In genomic region chr19:6400096-6401086, GRCm38 (mm10) we compare ENCODE assay signal across 8 mouse cellular contexts. TPM values are rescaled to one million over a fixed set of nuclear protein-coding genes. Genes with fewer than 3 reads are reported as not detected.
DNase-seq lines count a peak whose midpoint lies in the region; ATAC-seq and TF ChIP-seq lines count a peak whose summit lies in the region.

No protein-coding gene starts in this region.

- H3K79me2 ChIP-seq in C2C12 (ENCODE audit: control insufficient read depth, insufficient read depth), result no peaks in the 10 kb centered on the region

- peaks cover 49% of the 10 kb centered on the region for H3K4me1 ChIP-seq in forebrain, embryonic 12.5 days
- H3K4me1 ChIP-seq in kidney, embryonic 15.5 days, result peaks cover 66% of the 10 kb centered on the region
- H3K4me1 ChIP-seq in midbrain, embryonic 13.5 days (replicated peaks), result peaks cover 48% of the 10 kb centered on the region

- H3K27ac ChIP-seq in forebrain, embryonic 12.5 days, result no peak overlapping the region
- H3K27ac ChIP-seq in kidney, embryonic 15.5 days, result peak overlapping the region; percentile 80
- no peak overlapping the region for H3K27ac ChIP-seq in midbrain, embryonic 13.5 days

- peak overlapping the region; percentile 77 for H3K9ac ChIP-seq in forebrain, embryonic 12.5 days
- H3K9ac ChIP-seq in kidney, embryonic 15.5 days, result peak overlapping the region; percentile 48
- H3K9ac ChIP-seq in midbrain, embryonic 13.5 days (replicated peaks), result peak overlapping the region; percentile 77

- WGBS in forebrain, embryonic 12.5 days, result 4% methylated on average over 29 of the region's 29 CpGs
- WGBS in kidney, embryonic 15.5 days, result 1% methylated on average over 29 of the region's 29 CpGs
- 3% methylated on average over 29 of the region's 29 CpGs for WGBS in midbrain, embryonic 13.5 days

- no peaks in the 10 kb centered on the region for H3K36me3 ChIP-seq in C2C12 (ENCODE audit: control insufficient read depth, insufficient read depth)
- no peaks in the 10 kb centered on the region for H3K36me3 ChIP-seq in forebrain, embryonic 12.5 days (replicated peaks)
- H3K36me3 ChIP-seq in kidney, embryonic 15.5 days, result no peaks in the 10 kb centered on the region
- no peaks in the 10 kb centered on the region for H3K36me3 ChIP-seq in midbrain, embryonic 13.5 days

- ATAC-seq in forebrain, embryonic 12.5 days (ENCODE audit: low FRiP score), result no peak
- ATAC-seq in kidney, embryonic 15.5 days (replicated peaks; ENCODE audit: low FRiP score), result peak; percentile 3; the same call in 1 of the 2 replicates
- no peak; the same call in 1 of the 2 replicates for ATAC-seq in midbrain, embryonic 13.5 days
- no peak for ATAC-seq in erythroid progenitor cell, adult 5-6 weeks (replicated peaks; ENCODE audit: low FRiP score, poor library complexity, severe bottlenecking)

- H3K4me3 ChIP-seq in C2C12 (ENCODE audit: insufficient read depth, poor library complexity, severe bottlenecking), result no peak overlapping the region
- H3K4me3 ChIP-seq in forebrain, embryonic 12.5 days (replicated peaks), result peak overlapping the region; percentile 72
- peak overlapping the region; percentile 54 for H3K4me3 ChIP-seq in kidney, embryonic 15.5 days (replicated peaks)
- H3K4me3 ChIP-seq in midbrain, embryonic 13.5 days (replicated peaks), result peak overlapping the region; percentile 60

- no peaks in the 10 kb centered on the region for H3K79me3 ChIP-seq in C2C12 (ENCODE audit: low read depth)

- peak; percentile 48 for DNase-seq in adrenal gland, postnatal 14 days
- DNase-seq in adrenal gland, adult 18-20 months (ENCODE audit: low spot score in 2 of 2), result no peak
- DNase-seq in thymus, postnatal 4 days, result peak; percentile 82

- TF ChIP-seq CTCF in C2C12 (IDR thresholded peaks at IDR 0.05; ENCODE audit: control insufficient read depth, insufficient read depth, insufficient read length), result no peak

- peak overlapping the region; percentile 100 for H3K4me2 ChIP-seq in forebrain, embryonic 12.5 days
- peak overlapping the region; percentile 91 for H3K4me2 ChIP-seq in kidney, embryonic 15.5 days
- peak overlapping the region; percentile 97 for H3K4me2 ChIP-seq in midbrain, embryonic 13.5 days (replicated peaks)

- H3K27me3 ChIP-seq in C2C12 (ENCODE audit: control insufficient read depth, insufficient read depth, insufficient read length), result peaks cover 39% of the 10 kb centered on the region
- H3K27me3 ChIP-seq in forebrain, embryonic 12.5 days, result peaks cover 64% of the 10 kb centered on the region
- peaks cover 27% of the 10 kb centered on the region for H3K27me3 ChIP-seq in kidney, embryonic 15.5 days
- H3K27me3 ChIP-seq in midbrain, embryonic 13.5 days, result peaks cover 40% of the 10 kb centered on the region

- H3K9me3 ChIP-seq in forebrain, embryonic 12.5 days, result no peaks in the 10 kb centered on the region
- H3K9me3 ChIP-seq in kidney, embryonic 15.5 days (replicated peaks), result no peaks in the 10 kb centered on the region
- no peaks in the 10 kb centered on the region for H3K9me3 ChIP-seq in midbrain, embryonic 13.5 days

- H3ac ChIP-seq in C2C12 (ENCODE audit: control insufficient read depth, insufficient read length, low read depth), result peak overlapping the region; percentile 6

TF ChIP-seq in C2C12, 6 proteins besides CTCF, POLR2A, EP300 and RAD21:
- TF ChIP-seq CEBPB (IDR thresholded peaks at IDR 0.05; ENCODE audit: low read depth) (no peak), USF1 (IDR thresholded peaks at IDR 0.05; ENCODE audit: low read depth) (no peak), MYOG (IDR thresholded peaks at IDR 0.05; ENCODE audit: control insufficient read depth, extremely low read depth, insufficient read length) (no peak), MYOD1 (IDR thresholded peaks at IDR 0.05; ENCODE audit: control insufficient read depth, insufficient read length, low read depth) (no peak), MAX (IDR thresholded peaks at IDR 0.05) (no peak), FOSL1 (IDR thresholded peaks at IDR 0.05; ENCODE audit: insufficient read depth, low read length, poor library complexity, severe bottlenecking) (no peak)

RNA-seq across cellular contexts. Expression of gene Rasgrp2, which starts 1.3 kb away (rescaled TPM):
- 51.5 and 82.7 TPM in 2 replicates for total RNA-seq in adrenal gland, postnatal 14 days (2021)
- 10 to 100 TPM; 38.0 to 44.8 TPM for total RNA-seq in adrenal gland, adult 18-20 months (2021)
- polyA plus RNA-seq in C2C12 (2012; fragmentation: generic; extraction: Trizol), result 0.71 TPM
- 13.1 and 15.1 TPM in 2 replicates for polyA plus RNA-seq in forebrain, embryonic 12.5 days (2016; fragmentation: Nextera tagmentation; extraction: Ambion mirVana)
- 89.5 and 97.6 TPM in 2 replicates for polyA plus RNA-seq in kidney, embryonic 15.5 days (2015; fragmentation: Nextera tagmentation; extraction: Ambion mirVana)
- 28.5 and 29.6 TPM in 2 replicates for polyA plus RNA-seq in midbrain, embryonic 13.5 days (2015; fragmentation: Nextera tagmentation; extraction: Ambion mirVana)
- total RNA-seq in erythroid progenitor cell, adult 5-6 weeks (2015; ENCODE audit: low replicate concordance), result 42.3 and 47.2 TPM in 2 replicates
- total RNA-seq in erythroid progenitor cell, adult 5-6 weeks (2017; ENCODE audit: low replicate concordance), result 29.9 and 37.7 TPM in 2 replicates

RNA-seq across cellular contexts. Expression of gene Pygm, which starts 16.2 kb away (rescaled TPM):
- 64.2 and 85.7 TPM in 2 replicates for total RNA-seq in adrenal gland, postnatal 14 days (2021)
- total RNA-seq in adrenal gland, adult 18-20 months (2021), result 10 to 100 TPM; 55.0 to 65.0 TPM
- 1.2 TPM for polyA plus RNA-seq in C2C12 (2012; fragmentation: generic; extraction: Trizol)
- polyA plus RNA-seq in forebrain, embryonic 12.5 days (2016; fragmentation: Nextera tagmentation; extraction: Ambion mirVana), result 0.78 and 1.5 TPM in 2 replicates
- polyA plus RNA-seq in kidney, embryonic 15.5 days (2015; fragmentation: Nextera tagmentation; extraction: Ambion mirVana), result 28.2 and 30.4 TPM in 2 replicates
- polyA plus RNA-seq in midbrain, embryonic 13.5 days (2015; fragmentation: Nextera tagmentation; extraction: Ambion mirVana), result 1.9 and 2.2 TPM in 2 replicates
- total RNA-seq in erythroid progenitor cell, adult 5-6 weeks (2015; ENCODE audit: low replicate concordance), result 2.2 and 4.6 TPM in 2 replicates
- total RNA-seq in erythroid progenitor cell, adult 5-6 weeks (2017; ENCODE audit: low replicate concordance), result 0.64 and 2.6 TPM in 2 replicates

RNA-seq across cellular contexts. Expression of gene Nrxn2, which starts 18.1 kb away (rescaled TPM):
- 7.8 and 9.3 TPM in 2 replicates for total RNA-seq in adrenal gland, postnatal 14 days (2021)
- 1 to 10 TPM; 6.8 to 7.4 TPM for total RNA-seq in adrenal gland, adult 18-20 months (2021)
- polyA plus RNA-seq in C2C12 (2012; fragmentation: generic; extraction: Trizol), result 0.09 TPM
- polyA plus RNA-seq in forebrain, embryonic 12.5 days (2016; fragmentation: Nextera tagmentation; extraction: Ambion mirVana), result 17.1 and 17.6 TPM in 2 replicates
- polyA plus RNA-seq in kidney, embryonic 15.5 days (2015; fragmentation: Nextera tagmentation; extraction: Ambion mirVana), result 6.3 TPM in 2 replicates
- polyA plus RNA-seq in midbrain, embryonic 13.5 days (2015; fragmentation: Nextera tagmentation; extraction: Ambion mirVana), result 20.7 and 24.3 TPM in 2 replicates
- not detected in 2 replicates for total RNA-seq in erythroid progenitor cell, adult 5-6 weeks (2015; ENCODE audit: low replicate concordance)
- total RNA-seq in erythroid progenitor cell, adult 5-6 weeks (2017; ENCODE audit: low replicate concordance), result not detected in 2 replicates

RNA-seq across cellular contexts. Expression of gene Sf1, which starts 36.9 kb away (rescaled TPM):
- 210 and 223 TPM in 2 replicates for total RNA-seq in adrenal gland, postnatal 14 days (2021)
- 100 to 1,000 TPM; 233 to 277 TPM for total RNA-seq in adrenal gland, adult 18-20 months (2021)
- 138 TPM for polyA plus RNA-seq in C2C12 (2012; fragmentation: generic; extraction: Trizol)
- 204 and 221 TPM in 2 replicates for polyA plus RNA-seq in forebrain, embryonic 12.5 days (2016; fragmentation: Nextera tagmentation; extraction: Ambion mirVana)
- 155 and 165 TPM in 2 replicates for polyA plus RNA-seq in kidney, embryonic 15.5 days (2015; fragmentation: Nextera tagmentation; extraction: Ambion mirVana)
- polyA plus RNA-seq in midbrain, embryonic 13.5 days (2015; fragmentation: Nextera tagmentation; extraction: Ambion mirVana), result 120 and 128 TPM in 2 replicates
- 145 and 153 TPM in 2 replicates for total RNA-seq in erythroid progenitor cell, adult 5-6 weeks (2015; ENCODE audit: low replicate concordance)
- 171 and 223 TPM in 2 replicates for total RNA-seq in erythroid progenitor cell, adult 5-6 weeks (2017; ENCODE audit: low replicate concordance)

RNA-seq across cellular contexts. Expression of gene Map4k2, which starts 59.5 kb away (rescaled TPM):
- total RNA-seq in adrenal gland, postnatal 14 days (2021), result 39.6 and 70.3 TPM in 2 replicates
- total RNA-seq in adrenal gland, adult 18-20 months (2021), result 10 to 100 TPM; 31.1 to 40.1 TPM
- polyA plus RNA-seq in C2C12 (2012; fragmentation: generic; extraction: Trizol), result 10.2 TPM
- polyA plus RNA-seq in forebrain, embryonic 12.5 days (2016; fragmentation: Nextera tagmentation; extraction: Ambion mirVana), result 14.4 and 15.1 TPM in 2 replicates
- polyA plus RNA-seq in kidney, embryonic 15.5 days (2015; fragmentation: Nextera tagmentation; extraction: Ambion mirVana), result 18.7 and 21.9 TPM in 2 replicates
- polyA plus RNA-seq in midbrain, embryonic 13.5 days (2015; fragmentation: Nextera tagmentation; extraction: Ambion mirVana), result 13.6 and 17.1 TPM in 2 replicates
- total RNA-seq in erythroid progenitor cell, adult 5-6 weeks (2015; ENCODE audit: low replicate concordance), result 14.7 and 19.8 TPM in 2 replicates
- total RNA-seq in erythroid progenitor cell, adult 5-6 weeks (2017; ENCODE audit: low replicate concordance), result 19.4 and 37.7 TPM in 2 replicates

Comparison
In these comparisons a context has a peak if more than half of its experiments do, and no peak if none do; other contexts are left out.
1. DNase-seq: peak in adrenal gland, postnatal 14 days (single experiment) and thymus, postnatal 4 days (single experiment); none in adrenal gland, adult 18-20 months (0 of 2).
2. Peak in every context shown above with its lines, with median percentiles within 50 percentile points of each other: H3K4me2 ChIP-seq and H3K9ac ChIP-seq.